Mouse (Mus musculus): Measurements from ENCODE around the gene Ppp3ca. TPM values are rescaled to one million over a fixed set of nuclear protein-coding genes. Genes with fewer than 3 reads are reported as not detected.

Gene Ppp3ca
- total and polyA plus RNA-seq, 2 experiments from 2014 or later, result 34.6 to 39.2 TPM

GRCm38 (mm10) chr3:136814916-136815315 lies 145.0 kb downstream of the Ppp3ca start:
- no peak for TF ChIP-seq EP300 (IDR thresholded peaks at IDR 0.05; ENCODE audit: low read depth)
- TF ChIP-seq CTCF (IDR thresholded peaks at IDR 0.05; ENCODE audit: low read depth), result no peak
- Histone ChIP-seq H3K4me1 (ENCODE audit: control insufficient read depth, insufficient read depth) (0 out of 2 replicates have a peak, but pooled peaks cover 4% of the 10 kb centered on the region), H3K27me3 (ENCODE audit: control insufficient read depth, insufficient read depth, low read length) (no peaks in the 10 kb centered on the region), H3K4me2 (ENCODE audit: low read depth, low read length) (no peak overlapping the region), H3K27ac (ENCODE audit: low read depth) (no peak overlapping the region), H3K9me3 (replicated peaks; ENCODE audit: control insufficient read depth, low read length) (no peaks in the 10 kb centered on the region), H3K4me3 (ENCODE audit: low read depth, low read length) (no peak overlapping the region), H3K9ac (replicated peaks; ENCODE audit: low read depth, low read length) (no peak overlapping the region), H3K36me3 (replicated peaks; ENCODE audit: control insufficient read depth, insufficient read depth, low read length) (no peaks in the 10 kb centered on the region)
- WGBS, result 76% methylated on average over 4 of the region's 4 CpGs
- no peak for DNase-seq (ENCODE audit: low spot score)
- no peak for ATAC-seq (ENCODE audit: insufficient read depth, low read depth)

GRCm38 (mm10) chr3:136816319-136816718 lies 146.4 kb downstream of the Ppp3ca start:
- H3K4me1 ChIP-seq (ENCODE audit: control insufficient read depth, insufficient read depth), result no peaks in the 10 kb centered on the region
- TF ChIP-seq EP300 (IDR thresholded peaks at IDR 0.05; ENCODE audit: low read depth), result no peak
- no peak for TF ChIP-seq CTCF (IDR thresholded peaks at IDR 0.05; ENCODE audit: low read depth)
- DNase-seq (ENCODE audit: low spot score) (no peak), ATAC-seq (ENCODE audit: insufficient read depth, low read depth) (no peak)
- 84% methylated on average over 3 of the region's 3 CpGs for WGBS
- H3K4me3 ChIP-seq (ENCODE audit: low read depth, low read length), result no peak overlapping the region
- H3K27ac ChIP-seq (ENCODE audit: low read depth), result no peak overlapping the region
- no peak overlapping the region for H3K9ac ChIP-seq (replicated peaks; ENCODE audit: low read depth, low read length)
- H3K9me3 ChIP-seq (replicated peaks; ENCODE audit: control insufficient read depth, low read length), result no peaks in the 10 kb centered on the region
- no peaks in the 10 kb centered on the region for H3K27me3 ChIP-seq (ENCODE audit: control insufficient read depth, insufficient read depth, low read length)
- H3K4me2 ChIP-seq (ENCODE audit: low read depth, low read length), result no peak overlapping the region
- no peaks in the 10 kb centered on the region for H3K36me3 ChIP-seq (replicated peaks; ENCODE audit: control insufficient read depth, insufficient read depth, low read length)

- H3K9me3 ChIP-seq (replicated peaks; ENCODE audit: control insufficient read depth, low read length), result no peaks in the 10 kb centered on the region
- H3K27me3 ChIP-seq (ENCODE audit: control insufficient read depth, insufficient read depth, low read length), result no peaks in the 10 kb centered on the region
- H3K4me3 ChIP-seq (ENCODE audit: low read depth, low read length), result no peak overlapping the region
- ATAC-seq (ENCODE audit: insufficient read depth, low read depth) (no peak), DNase-seq (ENCODE audit: low spot score) (no peak)
- no peak overlapping the region for H3K9ac ChIP-seq (replicated peaks; ENCODE audit: low read depth, low read length)
- H3K4me2 ChIP-seq (ENCODE audit: low read depth, low read length), result no peak overlapping the region
- no peaks in the 10 kb centered on the region for H3K4me1 ChIP-seq (ENCODE audit: control insufficient read depth, insufficient read depth)
- H3K27ac ChIP-seq (ENCODE audit: low read depth), result no peak overlapping the region
- H3K36me3 ChIP-seq (replicated peaks; ENCODE audit: control insufficient read depth, insufficient read depth, low read length), result no peaks in the 10 kb centered on the region
- no peak for TF ChIP-seq EP300 (IDR thresholded peaks at IDR 0.05; ENCODE audit: low read depth)
- TF ChIP-seq CTCF (IDR thresholded peaks at IDR 0.05; ENCODE audit: low read depth), result no peak
- WGBS, result 23% methylated on average over 5 of the region's 5 CpGs
Measured at GRCm38 (mm10) chr3:136818997-136819396, 149.1 kb downstream of the Ppp3ca start.

- H3K4me1 ChIP-seq (ENCODE audit: control insufficient read depth, insufficient read depth), result no peaks in the 10 kb centered on the region
- DNase-seq (ENCODE audit: low spot score), result no peak
- no peaks in the 10 kb centered on the region for H3K9me3 ChIP-seq (replicated peaks; ENCODE audit: control insufficient read depth, low read length)
- TF ChIP-seq CTCF (IDR thresholded peaks at IDR 0.05; ENCODE audit: low read depth), result no peak
- H3K4me2 ChIP-seq (ENCODE audit: low read depth, low read length), result no peak overlapping the region
- no peak overlapping the region for H3K27ac ChIP-seq (ENCODE audit: low read depth)
- no peak for ATAC-seq (ENCODE audit: insufficient read depth, low read depth)
- 76% methylated on average over 3 of the region's 3 CpGs for WGBS
- H3K9ac ChIP-seq (replicated peaks; ENCODE audit: low read depth, low read length), result no peak overlapping the region
- H3K36me3 ChIP-seq (replicated peaks; ENCODE audit: control insufficient read depth, insufficient read depth, low read length), result no peaks in the 10 kb centered on the region
- H3K4me3 ChIP-seq (ENCODE audit: low read depth, low read length), result no peak overlapping the region
- no peaks in the 10 kb centered on the region for H3K27me3 ChIP-seq (ENCODE audit: control insufficient read depth, insufficient read depth, low read length)
Measured at GRCm38 (mm10) chr3:136821039-136821438, 151.1 kb downstream of the Ppp3ca start.

GRCm38 (mm10) chr3:136821993-136822392 lies 152.1 kb downstream of the Ppp3ca start:
- no peaks in the 10 kb centered on the region for H3K4me1 ChIP-seq (ENCODE audit: control insufficient read depth, insufficient read depth)
- ATAC-seq (ENCODE audit: insufficient read depth, low read depth), result no peak
- no peak overlapping the region for H3K9ac ChIP-seq (replicated peaks; ENCODE audit: low read depth, low read length)
- H3K4me2 ChIP-seq (ENCODE audit: low read depth, low read length), result no peak overlapping the region
- no peak overlapping the region for H3K27ac ChIP-seq (ENCODE audit: low read depth)
- 72% methylated on average over 2 of the region's 2 CpGs for whole genome bisulfite sequencing
- H3K36me3 ChIP-seq (replicated peaks; ENCODE audit: control insufficient read depth, insufficient read depth, low read length), result no peaks in the 10 kb centered on the region
- H3K4me3 ChIP-seq (ENCODE audit: low read depth, low read length), result no peak overlapping the region
- no peaks in the 10 kb centered on the region for H3K9me3 ChIP-seq (replicated peaks; ENCODE audit: control insufficient read depth, low read length)
- DNase-seq (ENCODE audit: low spot score), result no peak
- no peaks in the 10 kb centered on the region for H3K27me3 ChIP-seq (ENCODE audit: control insufficient read depth, insufficient read depth, low read length)
- TF ChIP-seq CTCF (IDR thresholded peaks at IDR 0.05; ENCODE audit: low read depth), result no peak
- TF ChIP-seq EP300 (IDR thresholded peaks at IDR 0.05; ENCODE audit: low read depth), result no peak

GRCm38 (mm10) chr3:136822431-136822830 lies 152.5 kb downstream of the Ppp3ca start:
- no peaks in the 10 kb centered on the region for H3K36me3 ChIP-seq (replicated peaks; ENCODE audit: control insufficient read depth, insufficient read depth, low read length)
- H3K9me3 ChIP-seq (replicated peaks; ENCODE audit: control insufficient read depth, low read length), result no peaks in the 10 kb centered on the region
- no peak overlapping the region for H3K27ac ChIP-seq (ENCODE audit: low read depth)
- H3K4me3 ChIP-seq (ENCODE audit: low read depth, low read length), result no peak overlapping the region
- TF ChIP-seq CTCF (IDR thresholded peaks at IDR 0.05; ENCODE audit: low read depth) (no peak), EP300 (IDR thresholded peaks at IDR 0.05; ENCODE audit: low read depth) (no peak)
- no peak overlapping the region for H3K4me2 ChIP-seq (ENCODE audit: low read depth, low read length)
- H3K4me1 ChIP-seq (ENCODE audit: control insufficient read depth, insufficient read depth), result no peaks in the 10 kb centered on the region
- no peak overlapping the region for H3K9ac ChIP-seq (replicated peaks; ENCODE audit: low read depth, low read length)
- WGBS, result 87% methylated on average over 2 of the region's 2 CpGs
- DNase-seq (ENCODE audit: low spot score) (no peak), ATAC-seq (ENCODE audit: insufficient read depth, low read depth) (no peak)
- H3K27me3 ChIP-seq (ENCODE audit: control insufficient read depth, insufficient read depth, low read length), result no peaks in the 10 kb centered on the region

Measured in heart, postnatal 0 days (tissue).